Mouse (Mus musculus): ENCODE measurements around the gene Sema3a.

GRCm38 (mm10) chr5:13354913-13355312 lies 229.7 kb downstream of the Sema3a start:
- TF ChIP-seq ZNF384 (IDR thresholded peaks at IDR 0.05; ENCODE audit: low read depth, low read length) (no peak), CHD2 (IDR thresholded peaks at IDR 0.05; ENCODE audit: low read depth, low read length) (no peak), HCFC1 (IDR thresholded peaks at IDR 0.05; ENCODE audit: borderline replicate concordance, insufficient read depth, low read length) (no peak)

Measured in ES-E14 (cell line).